Comparison of ENCODE assay signal across 9 mouse cellular contexts in genomic region chr15:97825941-97826587, GRCm38 (mm10). TPM values are rescaled to one million over a fixed set of nuclear protein-coding genes. Genes with fewer than 3 reads are reported as not detected.
DNase-seq lines count a peak whose midpoint lies in the region; ATAC-seq lines count a peak whose summit lies in the region.
"Had no signal": no experiment of that assay in that cellular context is flagged by ENCODE, and none has a peak within 500 bp of the region (broad histone marks: within the 10 kb centered on the region; RNA-seq: fewer than 3 reads in every experiment).

No protein-coding gene starts in this region.

- H3K27ac ChIP-seq in heart, embryonic 11.5 days (ENCODE audit: low read depth, low read length) = peak overlapping the region; percentile 54
- no peak overlapping the region for H3K27ac ChIP-seq in forebrain, embryonic 14.5 days (ENCODE audit: low read depth, low read length)
- peak overlapping the region; percentile 85; the same call in 1 of the 2 replicates for H3K27ac ChIP-seq in macrophage

- no peak for DNase-seq in heart, adult 18-20 months
- peak; percentile 93 for DNase-seq in A20 (ENCODE audit: low read depth, low spot score)
- DNase-seq in forebrain, embryonic 14.5 days (ENCODE audit: low spot score) = no peak
- no peak for DNase-seq in Muller cell, postnatal 12 days (ENCODE audit: inconsistent ontology term)
- no peak for DNase-seq in layer of hippocampus, adult 18-20 months (ENCODE audit: low spot score in 2 of 2)
- no peak for DNase-seq in gastrocnemius, adult 8-10 months (ENCODE audit: low spot score in 2 of 2)

- H3K9ac ChIP-seq in heart, embryonic 11.5 days (ENCODE audit: low read depth, low read length) = peak overlapping the region; percentile 60
- peak overlapping the region; percentile 46 for H3K9ac ChIP-seq in forebrain, embryonic 14.5 days (ENCODE audit: low read length)

- H3K79me2 ChIP-seq in macrophage (ENCODE audit: inconsistent target) = no peaks in the 10 kb centered on the region

- H3K4me3 ChIP-seq in heart, embryonic 11.5 days (ENCODE audit: low read depth, low read length) = peak overlapping the region; percentile 1; the same call in 1 of the 2 replicates
- H3K4me3 ChIP-seq in forebrain, embryonic 14.5 days (ENCODE audit: low read depth, low read length) = no peak overlapping the region
- peak overlapping the region; percentile 48; the same call in 1 of the 2 replicates for H3K4me3 ChIP-seq in macrophage (ENCODE audit: inconsistent target)

- H3K4me1 ChIP-seq in heart, embryonic 11.5 days (ENCODE audit: control insufficient read depth, insufficient read depth, low read length) = peaks cover 81% of the 10 kb centered on the region
- peaks cover 47% of the 10 kb centered on the region for H3K4me1 ChIP-seq in forebrain, embryonic 14.5 days (ENCODE audit: control insufficient read depth, insufficient read depth, low read length)

- no peak for ATAC-seq in heart, embryonic 11.5 days (replicated peaks; ENCODE audit: insufficient number of reproducible peaks, low FRiP score, low TSS enrichment)
- no peak for ATAC-seq in forebrain, embryonic 14.5 days

- peaks cover 3% of the 10 kb centered on the region for H3K36me3 ChIP-seq in heart, embryonic 11.5 days (ENCODE audit: control insufficient read depth, insufficient read depth, low read length)
- H3K36me3 ChIP-seq in forebrain, embryonic 14.5 days (ENCODE audit: control insufficient read depth, insufficient read depth, low read length) = no peaks in the 10 kb centered on the region
- no peaks in the 10 kb centered on the region for H3K36me3 ChIP-seq in macrophage (ENCODE audit: inconsistent target)

- 37% methylated on average over 12 of the region's 12 CpGs for WGBS in heart, embryonic 11.5 days (ENCODE audit: insufficient replicate concordance)
- WGBS in forebrain, embryonic 14.5 days = 54% methylated on average over 12 of the region's 12 CpGs
- 66% methylated on average over 12 of the region's 12 CpGs for WGBS in macrophage (ENCODE audit: missing documents)

- no peaks in the 10 kb centered on the region for H3K27me3 ChIP-seq in heart, embryonic 11.5 days (ENCODE audit: control insufficient read depth, insufficient read depth, low read length)
- H3K27me3 ChIP-seq in forebrain, embryonic 14.5 days (replicated peaks; ENCODE audit: control insufficient read depth, insufficient read depth, low read length) = no peaks in the 10 kb centered on the region
- H3K27me3 ChIP-seq: Patski had no signal

- no peaks in the 10 kb centered on the region for H3K9me3 ChIP-seq in heart, embryonic 11.5 days (replicated peaks; ENCODE audit: control insufficient read depth, low read length)
- no peaks in the 10 kb centered on the region for H3K9me3 ChIP-seq in forebrain, embryonic 14.5 days (replicated peaks; ENCODE audit: control insufficient read depth, low read length)

- H3K4me2 ChIP-seq in heart, embryonic 11.5 days = peak overlapping the region; percentile 61
- H3K4me2 ChIP-seq in forebrain, embryonic 14.5 days (ENCODE audit: low read length) = peak overlapping the region; percentile 32; the same call in 1 of the 2 replicates

RNA-seq across cellular contexts. Expression of gene Hdac7, which starts 18.2 kb away (rescaled TPM):
- 24.6 and 25.0 TPM in 2 replicates for polyA plus RNA-seq in heart, embryonic 11.5 days (2014; fragmentation: Nextera tagmentation; extraction: Ambion mirVana)
- 10 to 100 TPM; 19.3 to 26.3 TPM for total RNA-seq in heart, adult 18-20 months (2021)
- polyA plus RNA-seq in forebrain, embryonic 14.5 days (2014; fragmentation: Nextera tagmentation; extraction: Ambion mirVana) = 19.5 and 20.0 TPM in 2 replicates
- total RNA-seq in macrophage (2018; cell fraction: chromatin; rRNA removed) = 10 to 100 TPM in 16 of 26 experiments, 1 to 10 TPM in 10; 2.5 to 27.8 (median 11.4) TPM
- 1 to 10 TPM; 1.5 to 6.3 (median 3.5) TPM for total RNA-seq in macrophage (2018; cell fraction: cytosol; rRNA removed)
- 10 to 100 TPM in 3 of 26 experiments, 1 to 10 TPM in 23; 2.6 to 12.8 (median 6.3) TPM for total RNA-seq in macrophage (2018; cell fraction: nucleus; rRNA removed)
- polyA plus RNA-seq in macrophage (2018) = 2.1 to 3.4 TPM (median 2.6 TPM) in 3 replicates
- 10 to 100 TPM; 17.9 to 20.7 TPM for total RNA-seq in layer of hippocampus, adult 18-20 months (2021)
- total RNA-seq in gastrocnemius, adult 8-10 months (2022) = 1 to 10 TPM; 5.8 to 9.6 (median 9.3) TPM

RNA-seq across cellular contexts. Expression of gene Slc48a1, which starts 47.7 kb away (rescaled TPM):
- polyA plus RNA-seq in heart, embryonic 11.5 days (2014; fragmentation: Nextera tagmentation; extraction: Ambion mirVana) = 45.1 and 51.1 TPM in 2 replicates
- 10 to 100 TPM; 57.9 to 69.7 TPM for total RNA-seq in heart, adult 18-20 months (2021)
- polyA plus RNA-seq in forebrain, embryonic 14.5 days (2014; fragmentation: Nextera tagmentation; extraction: Ambion mirVana) = 65.4 and 69.1 TPM in 2 replicates
- 10 to 100 TPM in 23 of 26 experiments, 1 to 10 TPM in 3; 5.9 to 65.0 (median 26.1) TPM for total RNA-seq in macrophage (2018; cell fraction: chromatin; rRNA removed)
- total RNA-seq in macrophage (2018; cell fraction: cytosol; rRNA removed) = 100 to 1,000 TPM; 109 to 241 (median 184) TPM
- total RNA-seq in macrophage (2018; cell fraction: nucleus; rRNA removed) = 100 to 1,000 TPM in 5 of 26 experiments, 10 to 100 TPM in 21; 24.4 to 186 (median 60.9) TPM
- 221 to 258 TPM (median 233 TPM) in 3 replicates for polyA plus RNA-seq in macrophage (2018)
- total RNA-seq in layer of hippocampus, adult 18-20 months (2021) = 100 to 1,000 TPM; 138 to 140 TPM
- total RNA-seq in gastrocnemius, adult 8-10 months (2022) = 10 to 100 TPM; 40.0 to 52.7 (median 47.3) TPM

RNA-seq across cellular contexts. Expression of gene Rapgef3, which starts 58.3 kb away (rescaled TPM):
- 8.3 and 8.5 TPM in 2 replicates for polyA plus RNA-seq in heart, embryonic 11.5 days (2014; fragmentation: Nextera tagmentation; extraction: Ambion mirVana)
- total RNA-seq in heart, adult 18-20 months (2021) = 10 to 100 TPM; 21.8 to 23.3 TPM
- 4.9 and 6.4 TPM in 2 replicates for polyA plus RNA-seq in forebrain, embryonic 14.5 days (2014; fragmentation: Nextera tagmentation; extraction: Ambion mirVana)
- 100 to 1,000 TPM in 3 of 26 experiments, 10 to 100 TPM in 19, 1 to 10 TPM in 4; 5.4 to 141 (median 37.1) TPM for total RNA-seq in macrophage (2018; cell fraction: chromatin; rRNA removed)
- total RNA-seq in macrophage (2018; cell fraction: cytosol; rRNA removed) = 10 to 100 TPM in 4 of 26 experiments, 1 to 10 TPM in 22; 1.9 to 13.5 (median 6.4) TPM
- total RNA-seq in macrophage (2018; cell fraction: nucleus; rRNA removed) = 10 to 100 TPM in 15 of 26 experiments, 1 to 10 TPM in 11; 2.9 to 49.9 (median 14.1) TPM
- polyA plus RNA-seq in macrophage (2018) = 5.0 to 10.9 TPM (median 10.2 TPM) in 3 replicates
- 10 to 100 TPM; 50.0 to 52.0 TPM for total RNA-seq in layer of hippocampus, adult 18-20 months (2021)
- 1 to 10 TPM; 5.1 to 6.3 (median 5.5) TPM for total RNA-seq in gastrocnemius, adult 8-10 months (2022)
